Mouse (Mus musculus): ENCODE results near the gene Olfr669.
"Not testable (repeated sequence)": the region's sequence is repeated elsewhere in the genome, so short reads cannot be mapped to it uniquely, and the experiment has no call there.

Olfr669 gene

GRCm38 (mm10) chr7:104933940-104934339 lies at the start of gene Olfr669:
Gene Olfr669, plus strand, starts transcription at chr7:104934240.
- no peak for DNase-seq (ENCODE audit: inconsistent ontology term)

DNA sequence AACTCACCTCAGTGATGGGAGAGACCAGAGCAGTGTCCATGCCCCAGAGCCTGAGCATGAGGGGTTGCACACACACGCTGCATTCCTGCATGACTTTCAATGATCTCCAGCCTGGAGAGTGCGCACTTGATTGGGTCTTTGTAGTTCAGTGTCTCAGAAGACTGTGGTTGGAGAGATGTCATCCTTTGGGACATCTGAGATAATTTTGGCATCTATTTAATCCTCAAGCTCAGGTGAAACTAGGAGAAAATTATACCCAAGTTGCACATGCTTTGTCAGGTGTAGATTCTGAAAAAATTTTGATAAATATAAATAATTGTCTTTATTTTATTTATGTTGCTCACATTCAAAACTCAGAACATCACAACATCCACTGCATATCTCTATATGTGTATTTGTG lies 38.2 kb upstream of the Olfr669 start, which contains the start of gene Olfr666:
Gene Olfr666 (minus strand): TSS at position 101 of the 400 bp plus-strand sequence.
- DNase-seq (ENCODE audit: inconsistent ontology term): no peak

- DNase-seq (ENCODE audit: inconsistent ontology term): no peak
Measured at GRCm38 (mm10) chr7:104921382-104921781, 12.7 kb upstream of the Olfr669 start, which contains the start of gene Olfr667. Gene Olfr667, minus strand, starts transcription at chr7:104921482.

DNA sequence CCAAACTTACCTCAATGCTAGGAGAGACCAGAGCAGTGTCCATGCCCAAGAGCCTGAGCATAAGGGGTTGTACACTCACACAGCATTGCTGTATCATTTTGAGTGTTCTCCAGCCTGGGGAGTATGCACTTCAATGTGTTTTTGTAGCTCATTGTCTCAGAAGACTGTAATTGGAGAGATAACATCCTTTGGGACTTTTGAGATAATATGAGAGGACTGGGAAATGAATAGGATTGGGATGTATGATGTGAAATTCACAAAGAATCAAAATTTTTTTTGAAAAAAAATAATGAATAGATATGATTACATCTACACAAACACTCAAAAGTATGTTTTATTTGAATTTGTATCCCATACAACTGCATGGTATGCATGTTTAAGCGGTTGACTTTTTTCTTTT lies 6.1 kb upstream of the Olfr669 start, which contains the start of gene Olfr668:
Gene Olfr668 (minus strand): TSS at position 101 of the 400 bp plus-strand sequence.
- DNase-seq (ENCODE audit: inconsistent ontology term): no peak

GRCm38 (mm10) chr7:104950234-104950633 lies 16.2 kb downstream of the Olfr669 start:
- not testable (repeated sequence) for DNase-seq (ENCODE audit: inconsistent ontology term)

- DNase-seq (ENCODE audit: inconsistent ontology term): no peak
Measured at GRCm38 (mm10) chr7:104962520-104962919, 28.5 kb downstream of the Olfr669 start, which contains the start of gene Olfr670. Gene Olfr670, minus strand, starts transcription at chr7:104962620.

- DNase-seq (ENCODE audit: inconsistent ontology term): not testable (repeated sequence)
Measured at GRCm38 (mm10) chr7:104972507-104972906, 38.5 kb downstream of the Olfr669 start.

- DNase-seq (ENCODE audit: inconsistent ontology term): no peak
Measured at GRCm38 (mm10) chr7:104979026-104979425, 45.0 kb downstream of the Olfr669 start, which contains the start of gene Olfr671. Gene Olfr671, minus strand, starts transcription at chr7:104979126.

Data from Muller cell, postnatal 12 days (primary cell).